Comparison of ENCODE assay signal across 21 mouse cellular contexts in the genomic region with DNA sequence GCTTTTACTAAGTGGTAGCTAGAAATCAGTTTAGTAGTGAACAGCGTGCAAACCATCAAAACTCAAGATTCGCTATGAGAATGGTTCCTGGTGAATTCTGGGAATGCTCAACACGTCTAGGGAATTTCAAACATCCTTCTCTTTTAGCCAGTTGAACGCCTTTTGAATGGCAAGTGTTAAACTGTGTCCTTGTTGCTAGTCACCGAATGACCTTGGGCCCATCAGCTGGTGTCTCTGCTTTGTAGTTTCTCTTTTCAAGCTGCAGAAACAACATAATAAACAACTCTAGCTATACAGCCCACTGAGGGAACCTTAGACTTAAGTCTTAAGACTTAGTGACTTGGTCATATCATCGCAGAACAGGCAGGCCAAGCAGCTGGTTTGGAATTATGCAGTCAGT. TPM values are rescaled to one million over a fixed set of nuclear protein-coding genes. Genes with fewer than 3 reads are reported as not detected.
"Had no signal": no experiment of that assay in that cellular context is flagged by ENCODE, and none has a peak within 500 bp of the region (broad histone marks: within the 10 kb centered on the region; RNA-seq: fewer than 3 reads in every experiment).

No protein-coding gene starts in this region.

- H3K4me2 ChIP-seq: liver, embryonic 13.5 days; lung, embryonic 14.5 days; midbrain, embryonic 12.5 days; neural tube, embryonic 13.5 days; stomach, embryonic 15.5 days had no signal

- H3K36me3 ChIP-seq: liver, embryonic 13.5 days; midbrain, embryonic 12.5 days; neural tube, embryonic 13.5 days; stomach, embryonic 15.5 days had no signal

- H3K9me3 ChIP-seq: liver, embryonic 13.5 days; midbrain, embryonic 12.5 days; neural tube, embryonic 13.5 days; stomach, embryonic 15.5 days had no signal

- H3K9ac ChIP-seq: liver, embryonic 13.5 days; lung, embryonic 14.5 days; midbrain, embryonic 12.5 days; neural tube, embryonic 13.5 days; stomach, embryonic 15.5 days had no signal

- H3K27ac ChIP-seq: liver, embryonic 13.5 days; macrophage; midbrain, embryonic 12.5 days; neural tube, embryonic 13.5 days; stomach, embryonic 15.5 days had no signal

- H3K4me1 ChIP-seq: liver, embryonic 13.5 days; midbrain, embryonic 12.5 days; neural tube, embryonic 13.5 days; stomach, embryonic 15.5 days had no signal

- H3K4me3 ChIP-seq: liver, embryonic 13.5 days; midbrain, embryonic 12.5 days; myocyte; neural tube, embryonic 13.5 days; stomach, embryonic 15.5 days had no signal

- H3K27me3 ChIP-seq: liver, embryonic 13.5 days; midbrain, embryonic 12.5 days; neural tube, embryonic 13.5 days; stomach, embryonic 15.5 days had no signal

- DNase-seq: kidney, adult 18-20 months; kidney, adult 9 months; kidney, postnatal 14 days; kidney, postnatal 4 days; layer of hippocampus, postnatal 36 days; liver, embryonic 13.5 days; lung, embryonic 14.5 days; retina, postnatal 1 day; right cerebral cortex, postnatal 25 days; spleen, adult 18-20 months; thymus, postnatal 25 days had no signal

- ATAC-seq: lung, postnatal 0 days; midbrain, embryonic 16.5 days had no signal

RNA-seq across cellular contexts. Expression of gene Rorb, which starts 36.2 kb away (rescaled TPM):
- total RNA-seq: liver, adult 2 months; megakaryocyte, adult 5-6 weeks; monocyte, adult 5-6 weeks had no signal
- polyA plus RNA-seq: liver, adult 2 months; macrophage had no signal
